Mouse (Mus musculus): ENCODE results near the gene Gm21852.
"Not testable (repeated sequence)": the region's sequence is repeated elsewhere in the genome, so short reads cannot be mapped to it uniquely, and the experiment has no call there.

DNA sequence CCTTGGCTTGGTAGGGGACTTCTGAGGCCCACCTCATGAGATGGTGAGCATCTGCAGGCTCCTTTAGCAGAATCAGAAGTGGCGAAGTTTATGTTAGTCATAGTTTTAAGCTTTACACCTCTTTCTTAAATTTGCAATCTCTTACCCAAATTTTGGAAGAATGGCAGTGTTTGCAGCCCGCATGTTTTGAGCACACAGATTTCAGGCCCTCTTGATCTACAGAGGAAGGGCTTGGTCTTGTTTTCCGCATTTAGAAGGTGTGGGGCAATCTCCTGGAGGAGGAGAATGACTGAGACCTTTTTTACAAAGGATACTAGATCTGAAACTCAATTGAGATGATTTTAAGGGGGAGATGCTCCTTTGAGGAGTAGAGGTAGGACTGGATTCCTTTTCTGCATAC lies at the start of gene Gm21852:
- not testable (repeated sequence) for TF ChIP-seq CTCF (IDR thresholded peaks at IDR 0.05); POLR2A (IDR thresholded peaks at IDR 0.05; ENCODE audit: insufficient read depth, low read depth, low read length)

Measured in heart, adult 2 months (tissue).